Mouse (Mus musculus) forebrain, embryonic 15.5 days (tissue): Measurements from ENCODE around the gene Carhsp1. TPM values are rescaled to one million over a fixed set of nuclear protein-coding genes. Genes with fewer than 3 reads are reported as not detected.

ENCODE experiments used
- ATAC-seq: fragments of 200-750 bp; cut with Nextera tagmentation; replicated peaks from 2 replicates; pipeline ENCODE4 v1.8.0; 2017; ENCODE audit warnings: mild to moderate bottlenecking, moderate TSS enrichment, moderate library complexity
- H3K27ac ChIP-seq: fragments of 300-500 bp; sonication (generic); replicated peaks from 2 replicates; pipeline ENCODE4 v1.5.1; 2015; ENCODE audit warnings: mild to moderate bottlenecking, inconsistent platforms
- H3K27me3 ChIP-seq: fragments of 300-500 bp; sonication (generic); 2 replicates; pipeline ENCODE4 v1.6.1; 2015; ENCODE audit warnings: inconsistent platforms
- H3K36me3 ChIP-seq: fragments of 300-500 bp; sonication (generic); 2 replicates; pipeline ENCODE4 v1.6.1; 2015; ENCODE audit warnings: mild to moderate bottlenecking, inconsistent platforms
- H3K4me1 ChIP-seq: fragments of 300-500 bp; sonication (generic); 2 replicates; pipeline ENCODE4 v1.6.1; 2015; ENCODE audit warnings: inconsistent platforms
- H3K4me2 ChIP-seq: fragments of 300-500 bp; sonication (generic); replicated peaks from 2 replicates; pipeline ENCODE4 v1.6.1; 2015; ENCODE audit warnings: mild to moderate bottlenecking, inconsistent platforms
- H3K4me3 ChIP-seq: fragments of 300-500 bp; sonication (generic); 2 replicates; pipeline ENCODE4 v1.5.1; 2015; ENCODE audit warnings: mild to moderate bottlenecking, inconsistent platforms
- H3K9ac ChIP-seq: fragments of 300-500 bp; sonication (generic); replicated peaks from 2 replicates; pipeline ENCODE4 v1.6.1; 2015; ENCODE audit warnings: mild to moderate bottlenecking, inconsistent platforms
- H3K9me3 ChIP-seq: fragments of 300-500 bp; sonication (generic); 2 replicates; pipeline ENCODE4 v1.6.1; 2016; ENCODE audit warnings: inconsistent platforms
- WGBS: fragments of 180-500 bp; shearing (Covaris S2); methylation state at CpG from one replicate; pipeline ENCODE4 v1.1.7; 2015; ENCODE audit warnings: mixed read lengths; 5-methylcytosine and 5-hydroxymethylcytosine counted together
- polyA plus RNA-seq: library from polyadenylated mRNA; unstranded; fragments of >200 nt; fragmentation: Nextera tagmentation; extraction: Ambion mirVana; gene quantifications from 2 replicates; pipeline ENCODE4 v1.2.1, GENCODE M21; 2015

Gene Carhsp1
- polyA plus RNA-seq, 1 experiment from 2014 or later = 199 TPM

- Histone ChIP-seq H3K27ac (no peak overlapping the region), H3K9ac (no peak overlapping the region), H3K4me3 (no peak overlapping the region), H3K9me3 (no peaks in the 10 kb centered on the region), H3K27me3 (no peaks in the 10 kb centered on the region), H3K4me2 (no peak overlapping the region), H3K4me1 (peaks cover 3% of the 10 kb centered on the region; the same call in 1 of the 2 replicates), H3K36me3 (peaks cover 30% of the 10 kb centered on the region)
- no peak for ATAC-seq
These were observed 15.7 kb upstream of the Carhsp1 start for GRCm38 (mm10) chr16:8687559-8688112.

DNA sequence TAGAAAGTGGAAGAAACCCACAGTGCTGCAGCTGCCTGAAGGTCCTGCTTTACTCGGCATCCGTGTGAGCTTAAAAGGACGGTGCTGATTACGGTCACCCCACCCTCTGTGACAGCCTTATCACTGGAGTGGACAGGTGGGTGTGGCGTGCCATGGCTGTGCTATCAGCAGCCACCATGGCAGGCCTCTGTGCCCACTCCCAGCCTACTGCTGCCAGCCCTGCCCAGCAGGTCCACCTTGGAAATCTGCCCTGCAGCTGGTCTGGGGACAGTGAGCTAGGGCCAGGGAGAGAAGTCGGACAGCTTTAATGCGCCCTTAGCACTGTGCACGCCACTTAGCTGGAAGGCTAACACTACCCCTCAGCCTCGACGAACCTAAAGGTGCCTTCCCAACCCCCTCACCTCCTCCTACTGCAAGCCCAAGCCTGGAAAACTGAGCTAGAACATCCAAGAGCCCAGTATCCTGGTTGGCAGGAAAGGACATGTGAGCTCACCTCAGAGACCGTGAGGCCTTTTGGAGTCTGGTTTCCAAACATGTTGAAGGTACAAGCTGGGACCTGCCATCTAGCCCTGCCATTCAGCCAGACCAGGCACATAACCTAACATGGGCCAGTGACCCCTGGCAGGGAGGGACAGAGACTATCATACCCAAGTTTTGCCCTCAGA lies 15.0 kb upstream of the Carhsp1 start:
- H3K4me3 ChIP-seq = no peak overlapping the region
- no peak overlapping the region for H3K27ac ChIP-seq
- H3K9ac ChIP-seq = no peak overlapping the region
- no peak for ATAC-seq
- peaks cover 24% of the 10 kb centered on the region for H3K36me3 ChIP-seq
- no peaks in the 10 kb centered on the region for H3K27me3 ChIP-seq
- H3K4me2 ChIP-seq = no peak overlapping the region
- no peaks in the 10 kb centered on the region for H3K9me3 ChIP-seq
- 85% methylated on average over 11 of the region's 11 CpGs for WGBS
- H3K4me1 ChIP-seq = peaks cover 3% of the 10 kb centered on the region; the same call in 1 of the 2 replicates

DNA sequence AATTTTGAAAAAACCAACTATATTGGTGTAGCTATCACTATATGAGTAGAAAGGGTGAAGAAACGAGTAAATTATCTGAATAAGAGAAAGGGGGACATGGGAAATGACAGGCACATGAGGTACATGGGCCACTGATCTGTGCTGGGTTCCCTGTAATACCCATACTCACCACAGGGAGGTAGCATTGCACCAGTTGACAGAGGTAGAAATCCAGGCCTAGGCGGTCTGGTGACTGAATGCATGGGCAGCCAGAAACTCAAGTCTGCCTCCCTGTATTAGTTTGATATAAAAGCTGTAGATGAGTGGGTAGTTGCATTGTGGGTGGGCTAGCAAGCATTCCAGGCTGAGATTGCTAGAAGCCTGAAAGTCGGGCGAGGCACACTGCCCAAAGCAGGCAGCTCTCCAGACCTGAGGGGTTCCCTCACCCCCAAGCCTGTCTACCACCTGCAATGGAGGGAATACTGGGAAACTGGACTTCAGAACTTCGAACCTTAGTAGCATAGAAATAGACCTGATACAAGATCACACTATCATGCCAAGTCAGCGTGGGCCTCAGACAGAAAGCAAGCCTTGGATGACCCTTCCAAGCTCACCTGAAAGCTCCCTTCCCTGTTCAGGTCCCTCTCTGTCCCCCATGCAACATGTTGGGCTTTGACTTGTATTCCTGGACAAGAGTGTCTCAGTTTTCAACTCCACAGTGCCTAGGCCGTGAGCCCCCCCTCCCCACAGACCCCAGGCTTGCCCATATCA lies 14.3 kb upstream of the Carhsp1 start:
- H3K9ac ChIP-seq = no peak overlapping the region
- H3K4me3 ChIP-seq = no peak overlapping the region
- no peaks in the 10 kb centered on the region for H3K9me3 ChIP-seq
- no peak overlapping the region for H3K4me2 ChIP-seq
- peaks cover 3% of the 10 kb centered on the region; the same call in 1 of the 2 replicates for H3K4me1 ChIP-seq
- 67% methylated on average over 7 of the region's 7 CpGs for WGBS
- no peak overlapping the region for H3K27ac ChIP-seq
- H3K27me3 ChIP-seq = no peaks in the 10 kb centered on the region
- peaks cover 17% of the 10 kb centered on the region for H3K36me3 ChIP-seq
- ATAC-seq = peak; percentile 33; the same call in 1 of the 2 replicates

DNA sequence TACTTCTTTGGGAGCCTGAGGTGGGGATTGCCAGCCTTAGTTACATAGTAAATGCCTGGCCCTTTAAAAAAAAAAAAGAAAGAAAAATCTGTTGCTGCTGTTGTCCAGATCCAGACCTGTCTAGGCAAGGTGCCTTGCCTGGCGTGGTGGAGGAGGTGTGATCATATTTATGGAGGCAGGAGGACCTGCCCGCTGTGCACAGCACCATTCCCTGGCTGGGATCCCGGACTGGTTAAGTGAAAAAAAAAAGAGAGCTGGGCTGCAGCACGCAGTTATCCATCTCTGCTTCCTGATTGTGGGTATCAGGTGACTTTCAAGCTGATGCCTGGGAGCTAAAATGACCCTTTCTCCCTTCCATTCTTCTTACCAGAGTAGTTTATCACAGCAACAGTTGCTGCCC lies 13.1 kb upstream of the Carhsp1 start:
- Histone ChIP-seq H3K4me3 (no peak overlapping the region), H3K9me3 (no peaks in the 10 kb centered on the region), H3K27ac (no peak overlapping the region), H3K36me3 (peaks cover 6% of the 10 kb centered on the region), H3K4me2 (no peak overlapping the region), H3K4me1 (peaks cover 1% of the 10 kb centered on the region; the same call in 1 of the 2 replicates), H3K27me3 (no peaks in the 10 kb centered on the region), H3K9ac (no peak overlapping the region)
- no peak for ATAC-seq
- WGBS = 76% methylated on average over 4 of the region's 4 CpGs

GRCm38 (mm10) chr16:8680470-8680869 lies 8.5 kb upstream of the Carhsp1 start, which contains the start of gene Gm5767:
Gene Gm5767, plus strand, starts transcription at chr16:8680770.
- H3K4me2 ChIP-seq = no peak within 1 kb of the TSS
- H3K4me1 ChIP-seq = no peaks in the 10 kb centered on the region
- ATAC-seq = no peak
- no peak within 1 kb of the TSS for H3K4me3 ChIP-seq
- no peaks in the 10 kb centered on the region for H3K36me3 ChIP-seq
- H3K9ac ChIP-seq = no peak within 1 kb of the TSS
- no peak within 1 kb of the TSS for H3K27ac ChIP-seq
- H3K27me3 ChIP-seq = no peaks in the 10 kb centered on the region
- 80% methylated on average over 5 of the region's 5 CpGs for WGBS
- no peaks in the 10 kb centered on the region for H3K9me3 ChIP-seq

DNA sequence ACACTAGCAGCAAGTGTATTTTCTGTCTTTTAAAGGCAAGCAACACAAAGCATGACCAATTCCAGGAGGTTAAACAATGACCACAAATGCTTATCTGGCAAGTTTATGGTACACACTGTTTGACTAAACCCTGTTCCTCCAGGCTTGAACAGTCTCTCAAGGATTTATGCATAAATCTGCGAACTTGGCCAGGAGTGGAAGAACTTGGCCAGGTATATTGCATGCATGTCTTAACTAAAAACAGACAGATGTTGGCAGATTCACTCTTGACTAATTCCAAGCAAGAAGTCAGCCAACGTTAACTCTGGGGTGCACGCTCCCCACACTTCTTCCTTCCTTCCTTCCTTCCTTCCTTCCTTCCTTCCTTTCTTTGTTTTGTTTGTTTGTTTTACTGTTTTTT lies 7.8 kb upstream of the Carhsp1 start:
- WGBS = 80% methylated on average over 3 of the region's 3 CpGs
- H3K9me3 ChIP-seq = no peaks in the 10 kb centered on the region
- H3K36me3 ChIP-seq = no peaks in the 10 kb centered on the region
- no peaks in the 10 kb centered on the region for H3K27me3 ChIP-seq
- no peak overlapping the region for H3K9ac ChIP-seq
- H3K4me3 ChIP-seq = no peak overlapping the region
- no peak overlapping the region for H3K27ac ChIP-seq
- ATAC-seq = no peak
- no peak overlapping the region for H3K4me2 ChIP-seq
- H3K4me1 ChIP-seq = no peaks in the 10 kb centered on the region

- H3K9ac ChIP-seq = no peak overlapping the region
- no peak overlapping the region for H3K4me2 ChIP-seq
- no peak overlapping the region for H3K27ac ChIP-seq
- ATAC-seq = no peak
- no peaks in the 10 kb centered on the region for H3K9me3 ChIP-seq
- 86% methylated on average over 4 of the region's 4 CpGs for WGBS
- H3K36me3 ChIP-seq = no peaks in the 10 kb centered on the region
- H3K4me3 ChIP-seq = no peak overlapping the region
- H3K27me3 ChIP-seq = no peaks in the 10 kb centered on the region
- no peaks in the 10 kb centered on the region for H3K4me1 ChIP-seq
These were observed 6.7 kb upstream of the Carhsp1 start for GRCm38 (mm10) chr16:8678676-8679075.

DNA sequence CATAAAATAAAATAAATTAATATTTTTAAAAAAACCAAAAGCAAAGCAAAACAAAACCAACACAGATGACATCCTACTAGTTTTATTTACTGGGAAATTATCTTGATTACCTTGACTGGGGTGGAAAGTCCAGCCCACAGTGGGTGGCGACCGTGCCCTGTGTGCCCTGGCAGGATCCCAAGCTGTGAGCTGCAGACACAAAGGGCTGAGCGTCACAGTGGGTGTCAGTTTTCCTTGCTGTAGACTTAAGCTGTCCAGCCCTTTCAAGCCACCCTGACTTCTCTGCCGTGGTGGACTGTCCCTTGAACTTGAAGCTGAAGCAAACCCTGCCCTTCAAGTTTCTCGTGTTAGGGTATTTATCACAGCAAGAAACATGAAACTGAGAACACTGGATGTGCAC lies 6.1 kb upstream of the Carhsp1 start:
- ATAC-seq = no peak
- Histone ChIP-seq H3K4me2 (no peak overlapping the region), H3K36me3 (no peaks in the 10 kb centered on the region), H3K9ac (no peak overlapping the region), H3K27me3 (0 out of 2 replicates have a peak, but pooled peaks cover 4% of the 10 kb centered on the region), H3K9me3 (no peaks in the 10 kb centered on the region), H3K27ac (no peak overlapping the region), H3K4me1 (no peaks in the 10 kb centered on the region), H3K4me3 (no peak overlapping the region)
- WGBS = 50% methylated on average over 5 of the region's 5 CpGs

DNA sequence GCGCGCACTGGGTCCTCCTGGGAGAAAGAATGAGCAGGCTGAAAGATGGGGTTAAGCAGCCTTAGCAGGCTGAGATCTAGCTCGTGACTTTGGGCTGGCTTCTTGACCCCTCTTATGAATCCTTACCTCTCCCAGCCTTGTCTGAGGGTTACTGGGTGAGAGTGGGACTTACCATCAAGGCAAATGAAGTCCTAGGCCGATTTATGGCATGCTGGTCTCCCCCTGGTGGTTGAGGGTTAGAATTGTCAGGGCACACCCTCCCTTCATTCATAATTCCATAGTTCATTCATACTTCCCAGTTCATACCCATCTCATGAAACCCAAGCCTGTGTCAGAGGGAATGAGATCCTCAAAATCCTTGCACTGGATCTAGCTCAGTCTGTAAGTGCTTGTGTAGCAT lies 4.8 kb upstream of the Carhsp1 start:
- Histone ChIP-seq H3K4me3 (no peak overlapping the region), H3K9ac (no peak overlapping the region), H3K9me3 (no peaks in the 10 kb centered on the region), H3K27ac (no peak overlapping the region), H3K36me3 (no peaks in the 10 kb centered on the region), H3K4me1 (no peaks in the 10 kb centered on the region), H3K4me2 (no peak overlapping the region), H3K27me3 (0 out of 2 replicates have a peak, but pooled peaks cover 8% of the 10 kb centered on the region)
- 53% methylated on average over 4 of the region's 4 CpGs for WGBS
- no peak for ATAC-seq

GRCm38 (mm10) chr16:8676228-8676627 lies 4.3 kb upstream of the Carhsp1 start:
- WGBS = 82% methylated on average over 2 of the region's 2 CpGs
- H3K4me2 ChIP-seq = no peak overlapping the region
- no peaks in the 10 kb centered on the region for H3K36me3 ChIP-seq
- H3K9ac ChIP-seq = no peak overlapping the region
- no peak overlapping the region for H3K27ac ChIP-seq
- H3K4me1 ChIP-seq = no peaks in the 10 kb centered on the region
- no peak for ATAC-seq
- H3K9me3 ChIP-seq = no peaks in the 10 kb centered on the region
- no peak overlapping the region for H3K4me3 ChIP-seq
- H3K27me3 ChIP-seq = 0 out of 2 replicates have a peak, but pooled peaks cover 8% of the 10 kb centered on the region

- Histone ChIP-seq H3K9ac (no peak overlapping the region), H3K36me3 (no peaks in the 10 kb centered on the region), H3K27me3 (0 out of 2 replicates have a peak, but pooled peaks cover 8% of the 10 kb centered on the region), H3K4me1 (peaks cover 4% of the 10 kb centered on the region), H3K27ac (no peak overlapping the region), H3K4me3 (no peak overlapping the region), H3K4me2 (no peak overlapping the region), H3K9me3 (no peaks in the 10 kb centered on the region)
- WGBS = 85% methylated on average over 8 of the region's 8 CpGs
- ATAC-seq = no peak
These were observed 3.6 kb upstream of the Carhsp1 start for GRCm38 (mm10) chr16:8675559-8675958.

- H3K27ac ChIP-seq = no peak overlapping the region
- H3K9ac ChIP-seq = no peak overlapping the region
- H3K4me2 ChIP-seq = no peak overlapping the region
- H3K9me3 ChIP-seq = no peaks in the 10 kb centered on the region
- ATAC-seq = no peak
- H3K4me1 ChIP-seq = peaks cover 18% of the 10 kb centered on the region
- 0 out of 2 replicates have a peak, but pooled peaks cover 8% of the 10 kb centered on the region for H3K27me3 ChIP-seq
- H3K36me3 ChIP-seq = no peaks in the 10 kb centered on the region
- H3K4me3 ChIP-seq = no peak overlapping the region
- 5% methylated on average over 8 of the region's 8 CpGs for WGBS
These were observed 2.2 kb upstream of the Carhsp1 start for GRCm38 (mm10) chr16:8674165-8674564.
